Mouse (Mus musculus): ENCODE data around the gene Perp. TPM values are rescaled to one million over a fixed set of nuclear protein-coding genes. Genes with fewer than 3 reads are reported as not detected.

The Perp gene
- polyA plus RNA-seq (2014; fragmentation: Illumina TruSeq; extraction: RNeasy Lipid Tissue Mini Kit (QIAGEN cat#74804); ENCODE audit: low read depth, low replicate concordance): 183 TPM

DNA sequence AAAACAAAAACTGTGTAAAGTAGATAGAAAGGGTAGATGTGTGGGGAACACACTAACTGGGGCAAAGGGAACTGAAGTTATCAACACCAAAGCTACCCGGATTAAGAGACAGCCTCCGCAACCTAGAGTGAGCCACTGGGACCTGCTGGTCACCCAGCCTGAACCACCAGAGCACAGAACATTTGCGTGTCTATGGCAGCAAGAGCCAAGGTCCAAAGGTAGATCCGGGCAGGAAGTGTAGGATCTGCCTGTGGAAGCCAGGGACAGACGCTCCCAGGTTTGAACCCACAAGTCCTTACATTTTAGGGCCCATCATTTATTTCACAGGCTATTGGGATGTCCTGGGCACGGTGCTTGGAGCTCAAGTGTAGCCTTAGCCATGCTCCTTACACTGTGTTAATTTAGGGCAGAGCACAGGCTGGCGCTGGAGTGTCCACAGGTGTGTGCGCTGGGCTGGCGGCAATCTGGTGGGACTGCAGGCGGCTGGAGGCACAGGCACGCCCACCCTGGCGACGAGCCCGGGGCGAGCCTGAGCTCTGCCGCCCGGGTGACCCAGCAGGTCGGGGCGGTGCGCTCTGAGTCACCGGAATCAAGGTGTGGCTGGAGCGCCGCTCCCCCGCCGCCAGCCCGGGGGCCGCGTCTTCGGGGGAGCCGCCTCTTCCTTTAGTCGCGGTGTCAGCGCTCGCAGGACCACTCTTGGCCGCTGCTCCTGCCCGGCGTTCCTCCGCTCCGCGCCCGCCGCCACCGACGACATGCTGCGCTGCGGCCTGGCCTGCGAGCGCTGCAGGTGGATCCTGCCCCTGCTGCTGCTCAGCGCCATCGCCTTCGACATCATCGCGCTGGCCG is at the start of gene Perp:
TSS of gene Perp (plus strand) at position 580 of the 846 bp plus-strand sequence.

Other genes starting within 250 kb of the Perp start
- not detected for gene Arfgef3, start 101.1 kb upstream of the Perp start, polyA plus RNA-seq (2014; fragmentation: Illumina TruSeq; extraction: RNeasy Lipid Tissue Mini Kit (QIAGEN cat#74804); ENCODE audit: low read depth, low replicate concordance)
- not detected for gene Gm4922, start 58.2 kb upstream of the Perp start, polyA plus RNA-seq (2014; fragmentation: Illumina TruSeq; extraction: RNeasy Lipid Tissue Mini Kit (QIAGEN cat#74804); ENCODE audit: low read depth, low replicate concordance)
- 0.98 TPM for gene Tnfaip3, start 170.6 kb downstream of the Perp start, polyA plus RNA-seq (2014; fragmentation: Illumina TruSeq; extraction: RNeasy Lipid Tissue Mini Kit (QIAGEN cat#74804); ENCODE audit: low read depth, low replicate concordance)

Data from liver, adult 10 weeks (tissue).